Mouse (Mus musculus): ENCODE results near the gene Haao.

GRCm38 (mm10) chr17:83886395-83886794, 38.6 kb upstream of the Haao start:
- no peak for TF ChIP-seq CTCF (IDR thresholded peaks at IDR 0.05; ENCODE audit: low read depth)
- TF ChIP-seq EP300 (IDR thresholded peaks at IDR 0.05; ENCODE audit: low read depth): no peak
